Mouse (Mus musculus): Measurements from ENCODE around the gene Hus1b.

Gene Hus1b

GRCm38 (mm10) chr13:30947540-30947939 lies at the start of gene Hus1b:
Gene Hus1b (minus strand): TSS chr13:30947759.
- peak; percentile 28 for DNase-seq

GRCm38 (mm10) chr13:30994249-30994858 lies 46.8 kb upstream of the Hus1b start:
- DNase-seq, result no peak

GRCm38 (mm10) chr13:30993819-30994218 lies 46.3 kb upstream of the Hus1b start:
- no peak for DNase-seq

GRCm38 (mm10) chr13:30990233-30990632 lies 42.7 kb upstream of the Hus1b start:
- no peak for DNase-seq

GRCm38 (mm10) chr13:30989710-30990109 lies 42.2 kb upstream of the Hus1b start:
- DNase-seq, result no peak

- no peak for DNase-seq
Measured at GRCm38 (mm10) chr13:30987686-30988085, 40.1 kb upstream of the Hus1b start.

- DNase-seq, result peak; percentile 37
Measured at GRCm38 (mm10) chr13:30986934-30987455, 39.4 kb upstream of the Hus1b start.

- peak; percentile 75 for DNase-seq
Measured at GRCm38 (mm10) chr13:30985598-30986466, 38.3 kb upstream of the Hus1b start.

- DNase-seq, result no peak
Measured at GRCm38 (mm10) chr13:30985275-30985597, 37.7 kb upstream of the Hus1b start.

GRCm38 (mm10) chr13:30981666-30982065 lies 34.1 kb upstream of the Hus1b start:
- no peak for DNase-seq

GRCm38 (mm10) chr13:30978224-30978623 lies 30.7 kb upstream of the Hus1b start:
- DNase-seq, result no peak

GRCm38 (mm10) chr13:30976536-30977084 lies 29.1 kb upstream of the Hus1b start:
- DNase-seq, result no peak

- peak; percentile 31 for DNase-seq
Measured at GRCm38 (mm10) chr13:30974247-30974630, 26.7 kb upstream of the Hus1b start.

- peak; percentile 84 for DNase-seq
Measured at GRCm38 (mm10) chr13:30973501-30974246, 26.1 kb upstream of the Hus1b start, which contains the start of the genes Exoc2 and Gm5447. Gene Exoc2 (minus strand): TSS chr13:30974093. Gene Gm5447 (plus strand): TSS chr13:30974204.

- DNase-seq, result no peak
Measured at GRCm38 (mm10) chr13:30972102-30972501, 24.5 kb upstream of the Hus1b start.

- DNase-seq, result no peak
Measured at GRCm38 (mm10) chr13:30971047-30971446, 23.5 kb upstream of the Hus1b start.

GRCm38 (mm10) chr13:30968311-30968710 lies 20.8 kb upstream of the Hus1b start:
- DNase-seq, result no peak

- no peak for DNase-seq
Measured at GRCm38 (mm10) chr13:30966507-30966911, 18.9 kb upstream of the Hus1b start.

- DNase-seq, result no peak
Measured at GRCm38 (mm10) chr13:30961932-30962331, 14.4 kb upstream of the Hus1b start.

GRCm38 (mm10) chr13:30960714-30961113 lies 13.2 kb upstream of the Hus1b start:
- DNase-seq, result no peak

- DNase-seq, result no peak
Measured at GRCm38 (mm10) chr13:30953580-30953979, 6.0 kb upstream of the Hus1b start.

GRCm38 (mm10) chr13:30952044-30952443 lies 4.5 kb upstream of the Hus1b start:
- DNase-seq, result no peak

- DNase-seq, result no peak
Measured at GRCm38 (mm10) chr13:30949181-30949580, 1.6 kb upstream of the Hus1b start.

Data from cerebellum, adult 9-11 months (tissue).